Mouse (Mus musculus): ENCODE measurements around the gene AC131692.1. TPM values are rescaled to one million over a fixed set of nuclear protein-coding genes. Genes with fewer than 3 reads are reported as not detected.

Gene AC131692.1
- total and polyA plus RNA-seq, 3 experiments: 0.39 to 2.9 TPM; not detected in 1

GRCm38 (mm10) chr19:6085417-6085879 lies 8.8 kb upstream of the AC131692.1 start (continued):
- no peak for TF ChIP-seq UBTF (IDR thresholded peaks at IDR 0.05; ENCODE audit: borderline replicate concordance, insufficient read depth, low read depth, low read length)
- TF ChIP-seq ZNF384 (IDR thresholded peaks at IDR 0.05; ENCODE audit: low read depth, low read length): peak; percentile 99
- TF ChIP-seq TCF12 (IDR thresholded peaks at IDR 0.05; ENCODE audit: low read depth, low read length): no peak
- no peak for TF ChIP-seq POLR2AphosphoS2 (IDR thresholded peaks at IDR 0.05; ENCODE audit: low read length)
- no peak for TF ChIP-seq GABPA (IDR thresholded peaks at IDR 0.05; ENCODE audit: low read depth, low read length)
- no peak for TF ChIP-seq MEF2A (IDR thresholded peaks at IDR 0.05; ENCODE audit: extremely low read depth, insufficient replicate concordance, low read depth, low read length, poor library complexity, severe bottlenecking)

GRCm38 (mm10) chr19:6088841-6089240 lies 5.4 kb upstream of the AC131692.1 start:
- Histone ChIP-seq H3K9ac (ENCODE audit: control insufficient read depth, low read depth, low read length, poor library complexity, severe bottlenecking) (no peak overlapping the region), H3K79me2 (ENCODE audit: control insufficient read depth, insufficient read depth, low read length, poor library complexity) (peaks cover 30% of the 10 kb centered on the region), H3K27me3 (ENCODE audit: control insufficient read depth in 1 of 2, insufficient read depth in 2 of 2, low read length in 2 of 2) (no peaks in the 10 kb centered on the region), H3K36me3 (ENCODE audit: control insufficient read depth in 1 of 2, insufficient read depth in 2 of 2, low read length in 2 of 2) (peaks cover 0 to 24% of the 10 kb centered on the region in 2 experiments), H3K4me1 (ENCODE audit: control insufficient read depth in 1 of 2, insufficient read depth in 2 of 2, low read length in 2 of 2) (peaks cover 0 to 2% of the 10 kb centered on the region in 2 experiments; a peak in 2 of 4 replicates), H3K9me3 (replicated peaks; ENCODE audit: insufficient read depth, low read length) (no peaks in the 10 kb centered on the region), H3K27ac (ENCODE audit: control insufficient read depth, low read depth, low read length) (no peak overlapping the region), H3K4me3 (ENCODE audit: control insufficient read depth in 1 of 2, insufficient read depth in 1 of 2, low read depth in 2 of 2, low read length in 2 of 2) (no peak overlapping the region)
- no peak for DNase-seq (ENCODE audit: low read depth, low spot score)
- TF ChIP-seq ZNF384 (IDR thresholded peaks at IDR 0.05; ENCODE audit: low read depth, low read length) (no peak), UBTF (IDR thresholded peaks at IDR 0.05; ENCODE audit: borderline replicate concordance, insufficient read depth, low read depth, low read length) (no peak), USF1 (IDR thresholded peaks at IDR 0.05; ENCODE audit: low read depth, low read length) (no peak), MAFK (IDR thresholded peaks at IDR 0.05; ENCODE audit: borderline replicate concordance, low read depth, low read length) (no peak), NELFE (IDR thresholded peaks at IDR 0.05; ENCODE audit: low read depth, low read length) (no peak), ZC3H11A (IDR thresholded peaks at IDR 0.05; ENCODE audit: low read depth, low read length) (no peak), RAD21 (IDR thresholded peaks at IDR 0.05; ENCODE audit: low read depth, low read length) (no peak)

GRCm38 (mm10) chr19:6097847-6098246 lies 3.6 kb downstream of the AC131692.1 start:
- Histone ChIP-seq H3K4me3 (ENCODE audit: control insufficient read depth in 1 of 2, insufficient read depth in 1 of 2, low read depth in 2 of 2, low read length in 2 of 2) (no peak overlapping the region), H3K9ac (ENCODE audit: control insufficient read depth, low read depth, low read length, poor library complexity, severe bottlenecking) (no peak overlapping the region), H3K4me1 (ENCODE audit: control insufficient read depth in 1 of 2, insufficient read depth in 2 of 2, low read length in 2 of 2) (peaks cover 10 to 21% of the 10 kb centered on the region in 2 experiments), H3K27me3 (ENCODE audit: control insufficient read depth in 1 of 2, insufficient read depth in 2 of 2, low read length in 2 of 2) (no peaks in the 10 kb centered on the region), H3K36me3 (ENCODE audit: control insufficient read depth in 1 of 2, insufficient read depth in 2 of 2, low read length in 2 of 2) (peaks cover 2 to 16% of the 10 kb centered on the region in 2 experiments; a peak in 3 of 4 replicates), H3K27ac (ENCODE audit: control insufficient read depth, low read depth, low read length) (no peak overlapping the region), H3K79me2 (ENCODE audit: control insufficient read depth, insufficient read depth, low read length, poor library complexity) (no peaks in the 10 kb centered on the region), H3K9me3 (replicated peaks; ENCODE audit: insufficient read depth, low read length) (no peaks in the 10 kb centered on the region)
- TF ChIP-seq ZNF384 (IDR thresholded peaks at IDR 0.05; ENCODE audit: low read depth, low read length) (no peak), TAL1 (IDR thresholded peaks at IDR 0.05; ENCODE audit: low read length) (no peak), CTCF (IDR thresholded peaks at IDR 0.05 in 2 of 3, conservative IDR thresholded peaks at IDR 0.05 in 1 of 3; ENCODE audit: control insufficient read depth in 1 of 3, insufficient read depth in 1 of 3, low read depth in 2 of 3, low read length in 3 of 3, poor library complexity in 1 of 3, severe bottlenecking in 1 of 3) (no peak), POLR2AphosphoS5 (IDR thresholded peaks at IDR 0.05; ENCODE audit: borderline replicate concordance, low read depth, low read length) (no peak), MAFK (IDR thresholded peaks at IDR 0.05; ENCODE audit: borderline replicate concordance, low read depth, low read length) (no peak), GATA1 (IDR thresholded peaks at IDR 0.05; ENCODE audit: low read depth, low read length) (no peak), ZC3H11A (IDR thresholded peaks at IDR 0.05; ENCODE audit: low read depth, low read length) (no peak), EP300 (IDR thresholded peaks at IDR 0.05; ENCODE audit: low read depth in 1 of 2, low read length in 2 of 2) (no peak), POLR2A (IDR thresholded peaks at IDR 0.05; ENCODE audit: control insufficient read depth in 1 of 2, insufficient read depth in 1 of 2, low read depth in 1 of 2, low read length in 2 of 2, poor library complexity in 1 of 2) (no peak), GABPA (IDR thresholded peaks at IDR 0.05; ENCODE audit: low read depth, low read length) (no peak), CHD2 (IDR thresholded peaks at IDR 0.05; ENCODE audit: low read length) (no peak), ZKSCAN1 (IDR thresholded peaks at IDR 0.05; ENCODE audit: low read depth, low read length) (no peak), RCOR1 (IDR thresholded peaks at IDR 0.05; ENCODE audit: low read depth, low read length) (no peak), USF1 (IDR thresholded peaks at IDR 0.05; ENCODE audit: low read depth, low read length) (no peak), SMC3 (IDR thresholded peaks at IDR 0.05; ENCODE audit: low read depth, low read length) (no peak), ETS1 (IDR thresholded peaks at IDR 0.05; ENCODE audit: low read depth, low read length) (no peak), E2F4 (IDR thresholded peaks at IDR 0.05; ENCODE audit: borderline replicate concordance, low read depth, low read length) (no peak)
- no peak for DNase-seq (ENCODE audit: low read depth, low spot score)
